Mouse (Mus musculus): ENCODE measurements around the gene Triobp.

Gene Triobp

DNA sequence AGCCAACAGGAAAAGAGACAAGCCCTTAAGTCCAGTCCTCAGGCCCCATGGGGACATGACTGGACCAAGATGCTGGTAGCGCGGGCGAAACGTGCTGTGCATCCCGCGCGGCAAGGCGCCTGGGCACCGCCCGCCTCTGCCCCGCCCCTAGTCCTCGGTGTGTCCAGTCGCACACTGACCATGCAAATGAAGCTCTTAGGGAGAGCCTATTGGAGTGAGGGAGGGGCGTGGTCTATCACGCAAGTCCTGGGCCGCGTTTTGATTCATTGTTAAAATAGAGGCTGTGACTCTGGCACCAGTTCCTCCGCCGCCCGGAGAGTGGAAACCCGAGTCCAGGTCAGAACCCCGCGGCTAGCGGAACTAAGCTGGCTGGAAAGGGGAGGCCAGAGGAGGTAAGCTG is at the start of gene Triobp:
Gene Triobp (plus strand): TSS at position 68 of the 400 bp plus-strand sequence.
- DNase-seq = peak; percentile 88

DNA sequence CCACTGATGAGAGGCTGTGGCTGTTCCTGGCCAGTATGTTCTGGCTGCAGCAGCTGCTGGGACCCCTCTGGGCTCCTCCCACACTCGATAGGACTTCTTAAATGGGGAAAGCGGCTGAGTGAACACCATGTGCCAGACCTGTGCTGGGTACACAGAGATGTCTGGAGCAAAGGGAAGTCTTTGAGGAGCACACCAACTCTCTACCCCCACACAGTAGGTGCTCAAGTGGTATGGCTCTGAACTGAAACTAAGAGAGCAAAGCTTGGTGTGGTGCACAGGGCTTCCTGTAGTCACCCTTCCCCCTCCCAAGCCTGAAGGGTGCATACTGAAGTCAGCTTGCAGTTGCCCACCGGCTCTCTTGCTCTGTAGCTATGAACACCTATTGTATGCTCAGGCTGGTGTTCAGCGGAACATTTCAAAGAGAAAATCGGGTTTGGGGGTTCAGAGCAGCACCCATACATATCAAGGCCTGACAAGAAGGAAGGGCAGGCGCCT is 49.0 kb upstream of the Triobp start:
- no peak for DNase-seq

- DNase-seq = no peak
Measured at GRCm38 (mm10) chr15:78899409-78899739, 48.1 kb upstream of the Triobp start, which contains the start of gene Gm49510. TSS of gene Gm49510 (plus strand) at chr15:78899667.

- no peak for DNase-seq
Measured at GRCm38 (mm10) chr15:78899740-78900584, 47.6 kb upstream of the Triobp start, which contains the start of gene Sh3bp1. TSS of gene Sh3bp1 (plus strand) at chr15:78899768.

DNA sequence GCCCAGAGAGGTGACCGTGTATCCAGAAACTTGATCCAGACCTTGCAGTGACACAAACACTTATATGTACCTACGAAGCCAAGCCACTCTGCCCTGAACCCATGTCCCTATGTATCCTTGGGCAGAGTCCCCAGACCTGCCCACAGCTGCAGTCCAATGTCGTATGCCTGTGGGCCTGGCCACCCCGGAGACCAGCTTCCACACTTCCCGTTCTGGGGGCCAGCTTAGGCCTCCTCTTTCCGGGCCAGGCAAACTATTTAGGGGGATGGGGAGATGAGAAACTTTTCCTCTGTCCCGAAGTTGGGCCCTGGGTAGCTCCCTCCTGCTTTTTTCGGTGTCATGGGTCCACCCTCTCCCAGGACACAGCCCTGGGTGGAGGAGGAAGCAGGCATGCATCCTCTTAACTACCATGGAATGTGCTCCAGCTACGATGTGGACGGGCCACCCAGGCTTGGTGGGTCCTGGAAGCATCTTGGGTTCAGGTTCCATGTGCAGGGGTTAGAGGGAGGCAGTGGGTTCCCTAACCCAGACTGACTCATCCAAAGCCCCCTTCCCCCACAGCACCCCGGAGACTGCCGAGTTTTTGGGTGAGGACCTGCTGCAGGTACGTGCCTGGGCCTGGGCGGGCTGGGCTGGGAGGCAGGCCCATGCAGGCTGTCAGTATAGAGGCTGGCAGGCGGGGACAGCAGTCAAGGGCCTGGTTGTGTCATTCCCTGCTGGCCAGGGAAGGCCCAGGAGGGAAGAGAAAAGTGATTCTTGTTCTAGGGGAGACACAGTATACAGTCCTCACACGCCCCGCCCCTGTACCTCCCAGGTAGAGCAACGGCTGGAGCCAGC is 46.7 kb upstream of the Triobp start:
- DNase-seq = no peak

GRCm38 (mm10) chr15:78901422-78901789 is 46.1 kb upstream of the Triobp start:
- no peak for DNase-seq

DNA sequence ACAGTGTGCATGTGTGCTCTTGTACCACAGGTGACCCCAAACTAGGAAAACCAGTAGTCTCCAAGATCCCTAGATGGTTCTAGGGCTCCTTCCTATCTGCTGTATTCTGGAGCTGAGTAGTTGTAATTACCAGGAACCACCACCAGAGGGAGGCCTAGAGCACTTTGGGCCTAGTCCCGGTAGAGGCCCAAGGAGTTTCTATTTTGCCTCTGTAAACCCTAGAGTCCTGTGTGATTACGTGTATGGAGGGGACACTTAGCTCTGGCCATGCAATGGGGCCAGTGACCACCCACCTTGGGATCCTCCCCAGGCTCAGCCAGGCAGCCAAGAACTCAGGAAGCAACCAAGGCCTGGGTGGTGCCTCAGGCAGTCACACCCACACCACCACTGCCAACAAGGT is 44.3 kb upstream of the Triobp start:
- peak; percentile 62 for DNase-seq

DNA sequence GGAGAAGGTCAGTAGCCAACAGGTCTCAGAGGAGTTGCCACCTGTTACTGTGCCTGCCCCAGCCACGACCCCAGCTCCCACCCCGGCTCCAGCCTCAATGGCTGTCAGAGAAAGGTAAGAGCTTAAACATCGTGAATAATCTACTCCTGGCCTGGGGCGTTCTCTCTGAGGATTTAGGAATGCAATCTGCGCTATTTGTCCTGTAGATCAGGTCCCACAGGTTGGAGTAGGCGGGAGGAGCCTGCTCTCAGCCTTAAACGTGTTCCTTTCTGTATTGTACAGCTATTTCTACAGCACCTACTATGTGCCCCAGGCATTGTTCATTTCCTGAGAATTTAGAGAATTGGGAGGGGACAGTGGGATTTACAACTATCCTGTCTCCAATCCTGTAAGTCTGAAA is 39.1 kb upstream of the Triobp start:
- no peak for DNase-seq

- no peak for DNase-seq
Measured at GRCm38 (mm10) chr15:78908982-78909381, 38.5 kb upstream of the Triobp start.

- DNase-seq = no peak
Measured at GRCm38 (mm10) chr15:78912040-78912439, 35.5 kb upstream of the Triobp start.

- DNase-seq = peak; percentile 92
Measured at GRCm38 (mm10) chr15:78913632-78914090, 33.9 kb upstream of the Triobp start, which contains the start of gene Pdxp. TSS of gene Pdxp (plus strand) at chr15:78913919.

- DNase-seq = no peak
Measured at GRCm38 (mm10) chr15:78914091-78914822, 33.3 kb upstream of the Triobp start.

GRCm38 (mm10) chr15:78914823-78915659 is 32.5 kb upstream of the Triobp start:
- DNase-seq = no peak

DNA sequence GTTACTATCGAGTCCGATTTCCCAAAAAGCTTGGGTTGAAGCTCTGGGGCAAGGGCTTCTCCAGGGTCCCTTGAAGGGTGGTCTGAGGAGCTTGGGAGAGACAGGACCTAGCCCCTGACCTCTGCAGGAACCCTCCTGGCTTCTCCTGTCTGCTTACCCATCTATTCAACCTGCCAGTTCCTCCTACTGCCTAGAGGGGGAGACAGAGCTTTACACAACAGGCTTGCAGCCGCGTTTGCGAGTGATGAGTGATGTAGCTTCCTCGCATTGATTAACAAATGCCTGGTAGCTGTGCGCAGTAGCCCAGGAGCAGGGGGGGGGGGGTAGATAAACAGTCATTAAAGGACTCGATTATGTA is 31.9 kb upstream of the Triobp start:
- peak; percentile 65 for DNase-seq

- no peak for DNase-seq
Measured at GRCm38 (mm10) chr15:78916052-78916826, 31.3 kb upstream of the Triobp start.

GRCm38 (mm10) chr15:78918126-78918525 is 29.4 kb upstream of the Triobp start:
- DNase-seq = no peak

DNA sequence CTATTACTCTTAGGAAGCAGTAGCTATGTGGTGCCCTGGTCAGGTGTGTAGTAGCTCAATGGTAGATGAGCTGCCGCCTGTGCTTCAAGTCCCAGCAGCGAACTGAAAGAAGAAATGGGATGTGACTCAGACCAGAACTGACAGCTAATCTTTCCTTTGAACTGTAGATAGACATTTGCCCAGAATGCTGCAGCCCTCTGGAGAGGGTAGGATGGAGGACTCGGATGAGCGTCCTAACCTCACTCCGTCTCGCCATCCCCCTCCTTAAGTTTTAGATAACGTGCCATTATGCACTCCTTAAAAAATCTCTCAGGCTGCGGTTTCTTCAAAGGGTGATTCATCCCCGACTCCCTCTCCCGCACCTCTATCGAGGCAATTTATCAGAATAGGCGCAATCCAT is 27.6 kb upstream of the Triobp start:
- no peak for DNase-seq

DNA sequence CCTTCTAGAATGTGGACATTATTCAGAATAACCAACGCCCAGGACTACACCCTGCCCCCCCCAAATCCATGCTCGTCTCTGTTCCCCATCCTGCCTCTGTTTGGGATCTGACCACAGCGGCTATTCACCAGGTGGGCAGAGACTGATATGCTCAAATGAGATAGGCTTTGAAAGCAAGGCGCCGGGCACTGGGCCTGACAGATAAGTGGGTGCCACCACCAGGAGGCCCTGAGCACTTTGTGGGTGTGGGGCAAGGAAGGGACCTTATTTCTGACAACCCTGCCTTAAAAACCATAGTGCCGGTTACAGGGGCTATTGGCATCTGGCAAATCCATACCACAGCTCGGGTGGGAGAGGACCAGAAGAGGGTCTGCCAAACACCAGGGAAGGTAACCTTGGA is 24.8 kb upstream of the Triobp start:
- DNase-seq = no peak

DNA sequence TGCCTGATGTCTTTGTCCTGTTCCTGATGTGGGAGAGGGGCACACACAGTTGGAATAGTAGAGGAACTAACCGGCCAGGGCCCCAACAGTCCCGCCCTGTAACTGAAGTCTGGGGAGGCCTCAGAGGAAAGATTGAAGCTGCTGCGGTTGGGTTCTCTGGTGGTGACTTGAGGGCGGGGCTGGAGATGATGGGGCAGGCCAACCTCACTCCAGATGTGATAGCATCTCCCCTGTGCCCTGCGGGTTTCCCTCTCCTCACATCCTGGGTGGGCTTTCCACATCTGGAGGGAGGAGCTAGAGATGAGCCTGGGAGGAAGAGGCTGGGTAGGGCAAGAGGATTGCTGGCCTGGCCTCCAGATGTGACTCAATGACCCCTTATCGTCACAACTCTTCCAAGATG is 23.9 kb upstream of the Triobp start:
- DNase-seq = no peak

DNA sequence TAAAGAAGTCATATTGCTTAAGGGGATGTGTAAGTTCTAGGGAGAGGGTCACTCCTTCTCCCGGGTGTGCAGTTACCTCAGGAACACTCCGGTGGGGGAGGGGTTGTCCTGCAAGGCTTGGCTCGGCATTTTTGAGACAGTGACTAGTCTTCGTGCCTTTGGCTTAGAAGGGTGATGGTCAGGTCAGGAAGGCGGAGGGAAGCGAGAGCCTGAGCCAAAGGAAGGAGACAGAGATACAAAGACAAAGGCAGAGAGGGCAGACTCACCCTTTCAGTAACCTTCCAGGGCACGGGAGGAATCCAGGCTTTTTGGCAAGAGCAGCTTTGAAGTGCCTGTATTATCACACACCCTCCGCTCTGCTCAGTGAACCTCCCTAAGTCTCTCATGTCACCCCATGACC is 22.4 kb upstream of the Triobp start:
- peak; percentile 54 for DNase-seq

All from kidney, adult 11 months (tissue).